Mouse (Mus musculus) T-helper 1 cell (primary cell): ENCODE data around the gene Dennd2a.

Source experiments
- in situ Hi-C: fragments of 300-600 bp; cut with MboI, MseI; formaldehyde crosslinking; loops from one replicate; pipeline ENCODE4 v1.15.1; 2025; ENCODE audit warnings: high pct_unique_total_duplicates

Gene Dennd2a

GRCm38 (mm10) chr6:39559276-39559939, 1.7 kb upstream of the Dennd2a start:
- in situ Hi-C loops = no loop called here

- in situ Hi-C loops = no loop called here
Measured at GRCm38 (mm10) chr6:39556900-39557659, 587 bp downstream of the Dennd2a start.

GRCm38 (mm10) chr6:39555648-39555945, 2.1 kb downstream of the Dennd2a start:
- in situ Hi-C loops = no loop called here

GRCm38 (mm10) chr6:39554888-39555647, 2.6 kb downstream of the Dennd2a start:
- in situ Hi-C loops = no loop called here

GRCm38 (mm10) chr6:39551981-39552636, 5.6 kb downstream of the Dennd2a start:
- in situ Hi-C loops = no loop called here

- in situ Hi-C loops = loop anchor here (5.0 kb wide), 1 partner anchor 81 kb away; no protein-coding TSS in a partner anchor
Measured at GRCm38 (mm10) chr6:39548030-39548429, 9.6 kb downstream of the Dennd2a start.

GRCm38 (mm10) chr6:39545474-39545873, 12.2 kb downstream of the Dennd2a start:
- in situ Hi-C loops = loop anchor here (5.0 kb wide), 1 partner anchor 78 kb away; no protein-coding TSS in a partner anchor

GRCm38 (mm10) chr6:39543769-39544420, 13.8 kb downstream of the Dennd2a start:
- in situ Hi-C loops = no loop called here

GRCm38 (mm10) chr6:39542631-39543597, 14.8 kb downstream of the Dennd2a start:
- in situ Hi-C loops = no loop called here

GRCm38 (mm10) chr6:39540563-39540962, 17.1 kb downstream of the Dennd2a start:
- in situ Hi-C loops = no loop called here

- in situ Hi-C loops = no loop called here
Measured at GRCm38 (mm10) chr6:39539679-39540155, 17.9 kb downstream of the Dennd2a start.

GRCm38 (mm10) chr6:39538227-39538626, 19.4 kb downstream of the Dennd2a start:
- in situ Hi-C loops = no loop called here

- in situ Hi-C loops = no loop called here
Measured at GRCm38 (mm10) chr6:39537276-39537675, 20.4 kb downstream of the Dennd2a start.

GRCm38 (mm10) chr6:39536621-39537020, 21.0 kb downstream of the Dennd2a start:
- in situ Hi-C loops = no loop called here

- in situ Hi-C loops = no loop called here
Measured at GRCm38 (mm10) chr6:39534944-39535343, 22.7 kb downstream of the Dennd2a start.

- in situ Hi-C loops = no loop called here
Measured at GRCm38 (mm10) chr6:39528671-39529535, 28.8 kb downstream of the Dennd2a start.

- in situ Hi-C loops = no loop called here
Measured at GRCm38 (mm10) chr6:39527811-39528210, 29.9 kb downstream of the Dennd2a start.

- in situ Hi-C loops = no loop called here
Measured at GRCm38 (mm10) chr6:39527337-39527784, 30.3 kb downstream of the Dennd2a start.

GRCm38 (mm10) chr6:39526797-39527196, 30.9 kb downstream of the Dennd2a start:
- in situ Hi-C loops = no loop called here
